Mouse (Mus musculus) myocyte (in vitro differentiated cells): ENCODE results near the gene Tubg2. TPM values are rescaled to one million over a fixed set of nuclear protein-coding genes. Genes with fewer than 3 reads are reported as not detected.
A peak's percentile ranks its signal among the peaks of the same experiment; 100 is the strongest.
"Not testable (repeated sequence)": the region's sequence is repeated elsewhere in the genome, so short reads cannot be mapped to it uniquely, and the experiment has no call there.

Experiments
- H3K27me3 ChIP-seq: one replicate; pipeline ENCODE4 v1.6.1; 2011; ENCODE audit not compliant: control insufficient read depth, insufficient read depth, insufficient read length
- H3K36me3 ChIP-seq: one replicate; pipeline ENCODE4 v1.6.1; 2011; ENCODE audit not compliant: control insufficient read depth, insufficient read depth
- H3K4me2 ChIP-seq: one replicate; pipeline ENCODE4 v1.6.1; 2011; ENCODE audit warnings: low read depth, control low read depth
- H3K4me3 ChIP-seq: one replicate; pipeline ENCODE4 v1.5.1; 2011; ENCODE audit warnings: mild to moderate bottlenecking, control low read depth, moderate library complexity
- H3K79me2 ChIP-seq: one replicate; pipeline ENCODE4 v1.6.1; 2011; ENCODE audit not compliant: control insufficient read depth, insufficient read depth
- H3ac ChIP-seq: one replicate; pipeline ENCODE4 v1.6.1; 2011; ENCODE audit not compliant: control insufficient read depth, insufficient read length
- CEBPB ChIP-seq: IDR thresholded peaks from 2 replicates; pipeline ENCODE4 v1.6.1; 2011; ENCODE audit warnings: mild to moderate bottlenecking, moderate library complexity; ENCODE audit not compliant: poor library complexity, insufficient read depth, severe bottlenecking
- E2F4 ChIP-seq: IDR thresholded peaks from one replicate; pipeline ENCODE4 v1.6.1; 2011; ENCODE audit warnings: mild to moderate bottlenecking, control low read depth, moderate library complexity; ENCODE audit not compliant: insufficient read depth
- MAX ChIP-seq: IDR thresholded peaks from one replicate; pipeline ENCODE4 v1.6.1; 2011; ENCODE audit warnings: low read depth, mild to moderate bottlenecking, control low read depth
- MYOD1 ChIP-seq, 3 experiments: IDR thresholded peaks; one replicate each; pipeline ENCODE4 v1.6.1; 2011; ENCODE audit warnings: control low read depth in 2 of 3, low read depth in 2 of 3, mild to moderate bottlenecking in 2 of 3, moderate library complexity in 1 of 3; ENCODE audit not compliant: insufficient read length in 2 of 3, control insufficient read depth in 1 of 3
- MYOG ChIP-seq, 3 experiments: IDR thresholded peaks; one replicate each; pipeline ENCODE4 v1.6.1; 2011; ENCODE audit warnings: control low read depth in 2 of 3, low read depth in 2 of 3, mild to moderate bottlenecking in 2 of 3; ENCODE audit not compliant: insufficient read length in 2 of 3, control insufficient read depth in 1 of 3, insufficient read depth in 1 of 3
- POLR2A ChIP-seq: IDR thresholded peaks from one replicate; pipeline ENCODE4 v1.6.1; 2011; ENCODE audit warnings: low read depth, mild to moderate bottlenecking, control low read depth, moderate library complexity; ENCODE audit not compliant: insufficient read length
- POLR2AphosphoS2 ChIP-seq: IDR thresholded peaks from one replicate; pipeline ENCODE4 v1.6.1; 2011; ENCODE audit warnings: low read depth, control low read depth; ENCODE audit not compliant: insufficient read length
- REST ChIP-seq: IDR thresholded peaks from one replicate; pipeline ENCODE4 v1.6.1; 2011; ENCODE audit warnings: mild to moderate bottlenecking, control low read depth, moderate library complexity; ENCODE audit not compliant: insufficient read depth, insufficient read length
- SRF ChIP-seq: IDR thresholded peaks from one replicate; pipeline ENCODE4 v1.6.1; 2011; ENCODE audit warnings: low read depth; ENCODE audit not compliant: control insufficient read depth, insufficient read length
- TCF12 ChIP-seq: IDR thresholded peaks from one replicate; pipeline ENCODE4 v1.6.1; 2011; ENCODE audit warnings: mild to moderate bottlenecking, control low read depth; ENCODE audit not compliant: poor library complexity, insufficient read depth, severe bottlenecking
- TCF3 ChIP-seq: IDR thresholded peaks from one replicate; pipeline ENCODE4 v1.6.1; 2011; ENCODE audit warnings: low read depth, control low read depth; ENCODE audit not compliant: insufficient read length
- USF1 ChIP-seq: IDR thresholded peaks from one replicate; pipeline ENCODE4 v1.6.1; 2011; ENCODE audit warnings: low read depth, mild to moderate bottlenecking, control low read depth, moderate library complexity
- polyA plus RNA-seq: library from polyadenylated mRNA; unstranded; fragments of >200 nt; fragmentation: generic; extraction: Trizol; gene quantifications from one replicate; pipeline ENCODE4 v1.2.1, GENCODE M21; 2012; ENCODE audit warnings: missing spikeins

Tubg2 gene
- polyA plus RNA-seq, 1 experiment = 0.18 TPM

GRCm38 (mm10) chr11:101154648-101155047 lies 1.1 kb upstream of the Tubg2 start:
- Histone ChIP-seq H3ac (no peak overlapping the region), H3K4me3 (no peak overlapping the region), H3K4me2 (no peak overlapping the region), H3K27me3 (no peaks in the 10 kb centered on the region), H3K36me3 (no peaks in the 10 kb centered on the region), H3K79me2 (no peaks in the 10 kb centered on the region)
- TF ChIP-seq POLR2AphosphoS2 (no peak), CEBPB (no peak), MYOG (IDR thresholded peaks at IDR 0.05; ENCODE audit: control insufficient read depth in 1 of 3, insufficient read depth in 1 of 3, insufficient read length in 2 of 3, low read depth in 2 of 3) (no peak), REST (no peak), SRF (no peak), USF1 (no peak), E2F4 (no peak)

GRCm38 (mm10) chr11:101155151-101155550 lies 556 bp upstream of the Tubg2 start:
- TF ChIP-seq MAX (no peak), POLR2AphosphoS2 (no peak), REST (no peak), E2F4 (no peak), CEBPB (no peak), TCF3 (no peak), MYOD1 (IDR thresholded peaks at IDR 0.05; ENCODE audit: control insufficient read depth in 1 of 3, insufficient read length in 2 of 3, low read depth in 2 of 3) (no peak), USF1 (no peak), TCF12 (no peak), SRF (no peak), POLR2A (no peak)
- no peak overlapping the region for H3K4me3 ChIP-seq
- H3K27me3 ChIP-seq = no peaks in the 10 kb centered on the region
- H3K4me2 ChIP-seq = no peak overlapping the region
- no peaks in the 10 kb centered on the region for H3K79me2 ChIP-seq
- no peak overlapping the region for H3ac ChIP-seq
- H3K36me3 ChIP-seq = no peaks in the 10 kb centered on the region

GRCm38 (mm10) chr11:101160151-101160550 lies 4.4 kb downstream of the Tubg2 start:
- H3ac ChIP-seq, H3K4me3 ChIP-seq, H3K79me2 ChIP-seq, H3K4me2 ChIP-seq, H3K27me3 ChIP-seq, H3K36me3 ChIP-seq: not testable (repeated sequence)

GRCm38 (mm10) chr11:101160981-101161505 lies 5.3 kb downstream of the Tubg2 start:
- not testable (repeated sequence) for H3K4me3 ChIP-seq, H3ac ChIP-seq, H3K79me2 ChIP-seq, H3K27me3 ChIP-seq, H3K4me2 ChIP-seq
- peaks cover 11% of the 10 kb centered on the region for H3K36me3 ChIP-seq

- H3K79me2 ChIP-seq = no peaks in the 10 kb centered on the region
- H3K36me3 ChIP-seq = peaks cover 16% of the 10 kb centered on the region
- no peak overlapping the region for H3K4me2 ChIP-seq
- no peaks in the 10 kb centered on the region for H3K27me3 ChIP-seq
- TF ChIP-seq POLR2AphosphoS2 (no peak), POLR2A (no peak), CEBPB (no peak), TCF3 (no peak), MYOG (IDR thresholded peaks at IDR 0.05; ENCODE audit: control insufficient read depth in 1 of 3, insufficient read depth in 1 of 3, insufficient read length in 2 of 3, low read depth in 2 of 3) (no peak), MAX (no peak), REST (no peak), MYOD1 (IDR thresholded peaks at IDR 0.05; ENCODE audit: control insufficient read depth in 1 of 3, insufficient read length in 2 of 3, low read depth in 2 of 3) (no peak), TCF12 (no peak), E2F4 (no peak)
- H3K4me3 ChIP-seq = no peak overlapping the region
- no peak overlapping the region for H3ac ChIP-seq
Observed at GRCm38 (mm10) chr11:101161551-101161950, 5.8 kb downstream of the Tubg2 start.

GRCm38 (mm10) chr11:101162301-101162700 lies 6.6 kb downstream of the Tubg2 start:
- no peak overlapping the region for H3ac ChIP-seq
- H3K4me2 ChIP-seq = peak overlapping the region; percentile 67
- TF ChIP-seq SRF (no peak), TCF3 (no peak), POLR2AphosphoS2 (peak; percentile 27), TCF12 (no peak)
- no peak overlapping the region for H3K4me3 ChIP-seq
- peaks cover 24% of the 10 kb centered on the region for H3K36me3 ChIP-seq
- H3K79me2 ChIP-seq = no peaks in the 10 kb centered on the region
- H3K27me3 ChIP-seq = no peaks in the 10 kb centered on the region
